Mouse (Mus musculus) myocyte (in vitro differentiated cells): ENCODE measurements around the gene Ubac2.

ENCODE experiments used
- E2F4 ChIP-seq: IDR thresholded peaks from one replicate; pipeline ENCODE4 v1.6.1; 2011; ENCODE audit warnings: mild to moderate bottlenecking, control low read depth, moderate library complexity; ENCODE audit not compliant: insufficient read depth
- MAX ChIP-seq: IDR thresholded peaks from one replicate; pipeline ENCODE4 v1.6.1; 2011; ENCODE audit warnings: low read depth, mild to moderate bottlenecking, control low read depth
- MYOD1 ChIP-seq, 3 experiments: IDR thresholded peaks; one replicate each; pipeline ENCODE4 v1.6.1; 2011; ENCODE audit warnings: control low read depth in 2 of 3, low read depth in 2 of 3, mild to moderate bottlenecking in 2 of 3, moderate library complexity in 1 of 3; ENCODE audit not compliant: insufficient read length in 2 of 3, control insufficient read depth in 1 of 3
- MYOG ChIP-seq, 3 experiments: IDR thresholded peaks; one replicate each; pipeline ENCODE4 v1.6.1; 2011; ENCODE audit warnings: control low read depth in 2 of 3, low read depth in 2 of 3, mild to moderate bottlenecking in 2 of 3; ENCODE audit not compliant: insufficient read length in 2 of 3, control insufficient read depth in 1 of 3, insufficient read depth in 1 of 3
- POLR2A ChIP-seq: IDR thresholded peaks from one replicate; pipeline ENCODE4 v1.6.1; 2011; ENCODE audit warnings: low read depth, mild to moderate bottlenecking, control low read depth, moderate library complexity; ENCODE audit not compliant: insufficient read length
- POLR2AphosphoS2 ChIP-seq: IDR thresholded peaks from one replicate; pipeline ENCODE4 v1.6.1; 2011; ENCODE audit warnings: low read depth, control low read depth; ENCODE audit not compliant: insufficient read length
- TCF3 ChIP-seq: IDR thresholded peaks from one replicate; pipeline ENCODE4 v1.6.1; 2011; ENCODE audit warnings: low read depth, control low read depth; ENCODE audit not compliant: insufficient read length

- no peak for TF ChIP-seq POLR2A
- TF ChIP-seq MYOG (IDR thresholded peaks at IDR 0.05; ENCODE audit: control insufficient read depth in 1 of 3, insufficient read depth in 1 of 3, insufficient read length in 2 of 3, low read depth in 2 of 3) = no peak
- TF ChIP-seq MAX = no peak
- TF ChIP-seq TCF3 = no peak
- no peak for TF ChIP-seq POLR2AphosphoS2
- no peak for TF ChIP-seq E2F4
- TF ChIP-seq MYOD1 (IDR thresholded peaks at IDR 0.05; ENCODE audit: control insufficient read depth in 1 of 3, insufficient read length in 2 of 3, low read depth in 2 of 3) = no peak
These were observed 129.8 kb downstream of the Ubac2 start for GRCm38 (mm10) chr14:122008261-122008660.
